Mouse (Mus musculus) gastrocnemius, adult 18-20 months (tissue): ENCODE data around the gene Mybpc3. TPM values are rescaled to one million over a fixed set of nuclear protein-coding genes. Genes with fewer than 3 reads are reported as not detected.
A peak's percentile ranks its signal among the peaks of the same experiment; 100 is the strongest.

Experiments
- DNase-seq: peaks from one replicate; pipeline ENCODE4 v3.0.0; 2021; ENCODE audit warnings: low spot score
- total RNA-seq, 2 experiments: library from RNA; stranded (reverse); gene quantifications; 2 replicates each; pipeline ENCODE4 v1.2.3; 2021

Mybpc3 gene
- total RNA-seq, 2 experiments from 2014 or later = not detected

GRCm38 (mm10) chr2:91167629-91168028, 49.7 kb downstream of the Mybpc3 start:
- no peak for DNase-seq

GRCm38 (mm10) chr2:91169587-91170322, 51.8 kb downstream of the Mybpc3 start:
- no peak for DNase-seq

GRCm38 (mm10) chr2:91175490-91175889, 57.5 kb downstream of the Mybpc3 start:
- DNase-seq = no peak

GRCm38 (mm10) chr2:91176234-91176633, 58.3 kb downstream of the Mybpc3 start:
- no peak for DNase-seq

- DNase-seq = no peak
Observed at GRCm38 (mm10) chr2:91179825-91180224, 61.9 kb downstream of the Mybpc3 start.

- no peak for DNase-seq
Observed at GRCm38 (mm10) chr2:91180706-91181105, 62.8 kb downstream of the Mybpc3 start.

- no peak for DNase-seq
Observed at GRCm38 (mm10) chr2:91182016-91182404, 64.1 kb downstream of the Mybpc3 start.

GRCm38 (mm10) chr2:91182405-91183147, 64.6 kb downstream of the Mybpc3 start:
- DNase-seq = peak; percentile 35

- DNase-seq = peak; percentile 88
Observed at GRCm38 (mm10) chr2:91183148-91183513, 65.2 kb downstream of the Mybpc3 start.

GRCm38 (mm10) chr2:91183711-91184405, 65.9 kb downstream of the Mybpc3 start, which contains the start of gene Madd:
Gene Madd, minus strand, starts transcription at chr2:91183837.
- DNase-seq = no peak

Other genes with a start within 250 kb of the Mybpc3 start
- gene C1qtnf4, start 232.3 kb upstream of the Mybpc3 start, total RNA-seq = 1 to 10 TPM; 6.5 to 9.7 TPM
- gene Kbtbd4, start 213.4 kb upstream of the Mybpc3 start, total RNA-seq = 10 to 100 TPM; 17.8 to 19.2 TPM
- 100 to 1,000 TPM; 489 to 535 TPM for gene Ndufs3, start 213.3 kb upstream of the Mybpc3 start, total RNA-seq
- gene Celf1, start 177.8 kb upstream of the Mybpc3 start, total RNA-seq = 10 to 100 TPM; 50.3 to 63.6 TPM
- gene Rapsn, start 82.5 kb upstream of the Mybpc3 start, total RNA-seq = 10 to 100 TPM; 27.4 to 28.9 TPM
- 100 to 1,000 TPM; 249 to 273 TPM for gene Psmc3, start 64.1 kb upstream of the Mybpc3 start, total RNA-seq
- 10 to 100 TPM; 16.9 to 19.9 TPM for gene Slc39a13, start 47.7 kb upstream of the Mybpc3 start, total RNA-seq
- gene Spi1, start 35.8 kb upstream of the Mybpc3 start, total RNA-seq = 1 to 10 TPM in 1 of 2 experiments, under 1 TPM in 1; 0.43 to 1.1 TPM
- 1 to 10 TPM; 3.1 to 3.3 TPM for gene Madd, start 65.7 kb downstream of the Mybpc3 start, total RNA-seq
- 10 to 100 TPM; 22.2 to 24.1 TPM for gene Nr1h3, start 84.7 kb downstream of the Mybpc3 start, total RNA-seq
- 10 to 100 TPM; 11.7 to 13.5 TPM for gene Acp2, start 84.7 kb downstream of the Mybpc3 start, total RNA-seq
- gene Ddb2, start 118.8 kb downstream of the Mybpc3 start, total RNA-seq = 1 to 10 TPM; 2.9 TPM
- 100 to 1,000 TPM; 311 to 416 TPM for gene Pacsin3, start 137.8 kb downstream of the Mybpc3 start, total RNA-seq
- gene Arfgap2, start 146.8 kb downstream of the Mybpc3 start, total RNA-seq = 100 to 1,000 TPM; 136 to 146 TPM